Mouse (Mus musculus) neural tube, embryonic 12.5 days (tissue): ENCODE data around the gene Cd59b. TPM values are rescaled to one million over a fixed set of nuclear protein-coding genes. Genes with fewer than 3 reads are reported as not detected.
A peak's percentile ranks its signal among the peaks of the same experiment; 100 is the strongest.

Source experiments
- ATAC-seq: fragments of 200-750 bp; cut with Nextera tagmentation; 2 replicates; pipeline ENCODE4 v1.8.0; 2017; ENCODE audit warnings: low read depth, mild to moderate bottlenecking, moderate TSS enrichment, moderate library complexity; ENCODE audit not compliant: low FRiP score
- H3K27ac ChIP-seq: fragments of 300-500 bp; sonication (generic); 2 replicates; pipeline ENCODE4 v1.5.1; 2016
- H3K27me3 ChIP-seq: fragments of 300-500 bp; sonication (generic); replicated peaks from 2 replicates; pipeline ENCODE4 v1.6.1; 2016; ENCODE audit warnings: mild to moderate bottlenecking
- H3K36me3 ChIP-seq: fragments of 300-500 bp; sonication (generic); 2 replicates; pipeline ENCODE4 v1.6.1; 2016; ENCODE audit warnings: mild to moderate bottlenecking
- H3K4me1 ChIP-seq: fragments of 300-500 bp; sonication (generic); 2 replicates; pipeline ENCODE4 v1.6.1; 2016
- H3K4me2 ChIP-seq: fragments of 300-500 bp; sonication (generic); replicated peaks from 2 replicates; pipeline ENCODE4 v1.6.1; 2016; ENCODE audit warnings: mild to moderate bottlenecking
- H3K4me3 ChIP-seq: fragments of 300-500 bp; sonication (generic); 2 replicates; pipeline ENCODE4 v1.5.1; 2016
- H3K9ac ChIP-seq: fragments of 300-500 bp; sonication (generic); 2 replicates; pipeline ENCODE4 v1.6.1; 2016; ENCODE audit warnings: mild to moderate bottlenecking
- H3K9me3 ChIP-seq: fragments of 300-500 bp; sonication (generic); 2 replicates; pipeline ENCODE4 v1.6.1; 2016; ENCODE audit warnings: mild to moderate bottlenecking
- WGBS: fragments of 180-500 bp; shearing (Covaris S2); methylation state at CpG from one replicate; pipeline ENCODE4 v1.1.7; 2016; 5-methylcytosine and 5-hydroxymethylcytosine counted together
- polyA plus RNA-seq: library from polyadenylated mRNA; unstranded; fragments of >200 nt; fragmentation: Nextera tagmentation; extraction: Ambion mirVana; gene quantifications from 2 replicates; pipeline ENCODE4 v1.2.1, GENCODE M21; 2016

Cd59b gene
- polyA plus RNA-seq = 2.6 TPM in 2 replicates

DNA sequence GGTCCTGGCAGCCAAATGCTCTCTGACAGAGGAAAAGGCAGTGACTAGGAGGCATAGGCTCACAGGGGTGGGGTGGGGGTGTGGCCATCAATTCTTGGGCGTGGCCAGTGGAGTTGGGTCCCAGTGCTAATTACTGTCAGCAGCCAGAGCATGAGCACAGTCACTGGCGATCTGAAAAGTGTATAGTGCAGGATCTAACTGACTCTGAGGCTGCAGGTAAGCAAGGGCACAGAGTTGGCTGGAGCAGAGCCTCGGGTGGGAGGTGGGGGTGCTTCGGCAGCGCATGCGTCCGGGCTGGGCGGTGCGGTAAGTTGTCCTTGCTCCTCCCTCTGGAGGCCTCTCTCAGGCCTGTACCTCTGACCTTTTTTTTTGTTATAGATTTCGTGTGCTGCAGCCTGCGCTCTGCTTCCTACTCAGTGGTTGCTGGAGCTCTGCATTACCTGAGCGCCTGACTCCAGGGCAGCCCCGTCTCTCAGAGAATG, at the start of gene Cd59b:
Cd59b (plus strand) TSS at position 146 of the 482 bp plus-strand sequence.
- Histone ChIP-seq H3K27me3 (no peaks in the 10 kb centered on the region), H3K4me1 (no peaks in the 10 kb centered on the region), H3K27ac (no peak within 1 kb of the TSS), H3K4me3 (peak within 1 kb of the TSS; percentile 32), H3K36me3 (no peaks in the 10 kb centered on the region), H3K9ac (peak within 1 kb of the TSS; percentile 29; the same call in 1 of the 2 replicates), H3K9me3 (no peaks in the 10 kb centered on the region), H3K4me2 (peak within 1 kb of the TSS; percentile 62)
- WGBS = 3% methylated on average over 13 of the region's 13 CpGs
- ATAC-seq = peak; percentile 76

DNA sequence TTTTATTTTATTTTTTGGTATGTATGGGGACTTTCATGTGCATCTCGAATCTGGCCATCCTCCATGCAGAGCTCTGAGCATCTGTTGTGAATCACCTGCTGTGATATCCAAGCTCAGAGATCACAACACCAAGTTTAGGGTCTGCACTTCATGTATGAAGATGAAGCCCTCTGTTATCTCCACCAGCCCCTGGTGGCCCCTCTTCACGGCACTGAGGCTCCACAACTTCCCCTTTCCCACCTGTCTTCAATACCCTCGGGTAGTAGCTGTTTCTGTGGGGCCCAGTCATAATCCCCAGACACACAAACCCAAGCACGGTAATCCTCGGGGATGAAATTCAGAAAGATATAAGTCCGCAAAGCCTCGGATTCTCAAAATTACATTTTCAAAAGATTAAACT, 46.6 kb upstream of the Cd59b start:
- ATAC-seq = no peak

DNA sequence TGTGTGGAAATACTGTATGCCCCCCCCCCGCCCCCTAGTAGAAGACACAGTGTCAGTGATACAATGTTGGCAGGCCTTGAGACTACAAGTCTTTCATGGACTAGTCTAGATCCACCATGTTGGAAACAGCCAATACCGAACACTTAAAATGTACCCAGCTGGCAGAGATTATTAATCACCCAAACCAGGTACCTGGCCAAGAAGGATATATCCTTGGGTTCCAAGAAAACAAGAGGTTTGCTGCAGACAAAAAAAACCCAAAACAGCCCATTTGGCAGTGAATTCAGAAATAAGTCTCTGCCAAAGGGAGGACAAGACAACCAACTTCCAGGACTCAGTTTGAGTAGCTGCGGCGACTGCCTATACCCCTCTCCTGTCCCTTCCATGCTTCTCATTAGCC, 45.0 kb upstream of the Cd59b start:
- 92% methylated on average over 4 of the region's 4 CpGs for WGBS
- Histone ChIP-seq H3K36me3 (no peaks in the 10 kb centered on the region), H3K9ac (no peak overlapping the region), H3K27ac (no peak overlapping the region), H3K9me3 (no peaks in the 10 kb centered on the region), H3K4me2 (no peak overlapping the region), H3K27me3 (no peaks in the 10 kb centered on the region), H3K4me1 (peaks cover 13% of the 10 kb centered on the region), H3K4me3 (no peak overlapping the region)
- no peak for ATAC-seq

More for the DNA sequence above, 46.6 kb upstream of the Cd59b start:
- H3K4me2 ChIP-seq = no peak overlapping the region
- H3K9me3 ChIP-seq = no peaks in the 10 kb centered on the region
- 87% methylated on average over 7 of the region's 7 CpGs for WGBS
- no peak overlapping the region for H3K4me3 ChIP-seq
- H3K27ac ChIP-seq = no peak overlapping the region
- no peaks in the 10 kb centered on the region for H3K4me1 ChIP-seq
- H3K36me3 ChIP-seq = no peaks in the 10 kb centered on the region
- H3K27me3 ChIP-seq = no peaks in the 10 kb centered on the region
- no peak overlapping the region for H3K9ac ChIP-seq

DNA sequence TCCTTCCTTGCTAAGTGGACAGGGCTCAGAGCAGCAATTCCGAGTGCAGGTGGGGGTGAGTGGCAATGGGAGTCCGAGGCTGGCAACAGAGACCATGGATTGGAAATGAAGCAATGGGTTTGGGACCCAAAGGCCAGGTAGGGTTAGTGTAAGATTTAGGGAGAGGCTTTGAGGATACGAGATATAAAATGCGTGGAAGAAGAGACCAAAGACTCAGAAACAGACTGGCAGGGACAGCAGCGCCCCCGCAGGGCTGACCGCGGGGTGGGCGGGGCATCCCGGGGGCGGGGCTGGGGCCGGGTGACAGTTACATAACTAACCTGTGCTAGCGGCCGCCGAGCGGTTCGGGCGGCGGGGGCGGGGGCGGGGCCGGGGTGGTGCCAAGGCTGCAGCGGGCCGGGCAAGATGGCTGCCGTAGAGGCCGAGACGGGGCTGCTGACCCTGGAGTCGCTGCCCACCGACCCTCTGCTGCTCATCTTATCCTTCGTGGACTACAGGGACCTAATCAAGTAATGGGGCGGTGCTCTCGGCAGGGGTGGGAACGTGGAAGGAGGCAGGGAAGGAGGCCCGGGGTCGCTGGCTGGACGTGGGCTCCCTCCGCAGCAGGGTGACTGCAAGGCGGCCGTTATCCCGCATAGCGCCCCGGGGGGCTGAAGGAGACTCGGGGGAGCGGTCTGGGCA, 42.1 kb upstream of the Cd59b start, which contains the start of gene Fbxo3:
Fbxo3 (plus strand) TSS at position 264 of the 681 bp plus-strand sequence.
- peak; percentile 97 for ATAC-seq

DNA sequence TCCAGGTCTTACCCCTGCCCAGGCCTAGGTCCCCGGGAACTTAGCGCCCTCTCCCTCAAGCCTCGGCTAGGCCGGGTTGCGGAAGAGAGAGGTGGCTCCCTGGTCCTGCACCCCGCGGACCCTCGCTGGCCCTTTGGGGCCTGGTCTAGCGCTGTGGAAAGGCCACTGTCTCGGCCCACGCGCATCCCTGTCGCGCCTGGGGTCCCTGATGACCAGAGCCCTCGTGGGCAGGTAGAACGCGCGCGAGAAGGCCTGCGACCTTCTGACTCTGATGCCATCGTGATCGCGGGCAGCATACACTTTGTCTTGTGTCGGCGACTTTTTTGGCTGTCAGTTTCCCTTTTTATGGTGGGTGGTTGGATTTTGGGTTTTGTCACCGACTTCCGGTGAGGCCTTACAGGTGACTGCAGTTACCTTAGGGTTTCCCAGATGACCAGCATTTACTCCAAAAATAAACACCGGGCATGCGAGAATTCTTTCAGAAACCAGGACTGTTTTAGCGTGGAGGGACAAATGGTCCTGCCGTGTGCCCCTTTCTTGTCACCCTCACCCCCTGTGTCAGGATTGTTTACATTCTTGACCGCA, 41.4 kb upstream of the Cd59b start, which contains the start of gene 4931422A03Rik:
4931422A03Rik (minus strand) TSS at position 223 of the 585 bp plus-strand sequence.
- Histone ChIP-seq H3K9me3 (no peaks in the 10 kb centered on the region), H3K9ac (peak within 1 kb of the TSS; percentile 84), H3K4me3 (peak within 1 kb of the TSS; percentile 71), H3K27me3 (no peaks in the 10 kb centered on the region), H3K36me3 (peaks cover 5% of the 10 kb centered on the region; the same call in 1 of the 2 replicates), H3K4me2 (peak within 1 kb of the TSS; percentile 92), H3K27ac (0 out of 2 replicates have a peak within 1 kb of the TSS, but pooled peaks have one; percentile 18), H3K4me1 (peaks cover 14% of the 10 kb centered on the region)
- under 1% methylated on average over 32 of the region's 32 CpGs for WGBS
- ATAC-seq = peak; percentile 72

More for the DNA sequence above, 42.1 kb upstream of the Cd59b start, which contains the start of gene Fbxo3:
- H3K9me3 ChIP-seq = no peaks in the 10 kb centered on the region
- H3K4me2 ChIP-seq = peak within 1 kb of the TSS; percentile 92
- peaks cover 14% of the 10 kb centered on the region for H3K4me1 ChIP-seq
- peaks cover 5% of the 10 kb centered on the region; the same call in 1 of the 2 replicates for H3K36me3 ChIP-seq
- 0 out of 2 replicates have a peak within 1 kb of the TSS, but pooled peaks have one; percentile 18 for H3K27ac ChIP-seq
- peak within 1 kb of the TSS; percentile 71 for H3K4me3 ChIP-seq
- no peaks in the 10 kb centered on the region for H3K27me3 ChIP-seq
- WGBS = 1% methylated on average over 44 of the region's 44 CpGs
- H3K9ac ChIP-seq = peak within 1 kb of the TSS; percentile 84

DNA sequence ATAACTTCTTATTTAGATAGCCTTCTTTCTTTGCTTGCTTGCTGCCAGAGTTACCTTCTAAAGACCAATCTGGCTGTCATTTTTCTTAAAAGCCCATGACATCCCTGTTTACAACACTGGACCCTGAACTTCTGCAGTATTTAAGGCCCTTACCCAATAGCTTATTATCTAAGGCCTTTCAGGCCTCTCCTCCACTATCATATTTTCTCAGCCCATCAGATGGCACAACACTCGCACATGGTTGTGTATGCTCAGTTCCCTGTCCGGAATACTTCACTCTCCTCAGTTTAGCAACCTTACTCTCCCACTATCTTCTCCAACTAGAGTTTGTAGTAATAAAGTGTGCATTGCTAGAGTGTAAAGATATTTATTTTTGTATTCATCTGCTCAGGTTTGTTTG, 40.6 kb upstream of the Cd59b start:
- Histone ChIP-seq H3K4me1 (peaks cover 14% of the 10 kb centered on the region), H3K9me3 (no peaks in the 10 kb centered on the region), H3K36me3 (peaks cover 8% of the 10 kb centered on the region), H3K4me3 (no peak overlapping the region), H3K4me2 (peak overlapping the region; percentile 92), H3K9ac (no peak overlapping the region), H3K27ac (no peak overlapping the region), H3K27me3 (no peaks in the 10 kb centered on the region)
- no peak for ATAC-seq
- WGBS = 79% methylated on average over 2 of the region's 2 CpGs

DNA sequence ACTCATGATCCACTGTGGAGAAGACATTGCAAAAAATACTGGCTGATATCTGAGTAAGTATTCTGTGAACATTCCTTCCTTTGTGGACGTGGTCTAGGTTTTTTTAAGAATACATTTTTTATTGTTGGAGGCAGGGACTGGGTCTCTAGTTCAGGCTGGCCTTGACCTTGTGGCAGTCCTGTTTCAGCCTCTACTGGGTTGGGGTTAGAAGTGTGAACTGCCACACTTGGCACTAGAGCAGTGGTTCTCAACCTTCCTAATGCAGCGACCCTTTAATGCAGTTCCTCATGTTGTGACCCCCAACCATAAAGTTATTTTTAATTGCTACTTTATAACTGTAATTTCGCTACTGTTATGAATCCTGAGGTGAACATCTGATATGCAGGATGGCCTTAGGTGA, 39.3 kb upstream of the Cd59b start:
- WGBS = 88% methylated on average over 3 of the region's 3 CpGs
- Histone ChIP-seq H3K4me1 (peaks cover 14% of the 10 kb centered on the region), H3K4me3 (no peak overlapping the region), H3K9ac (no peak overlapping the region), H3K27ac (no peak overlapping the region), H3K27me3 (no peaks in the 10 kb centered on the region), H3K36me3 (peaks cover 10% of the 10 kb centered on the region), H3K9me3 (no peaks in the 10 kb centered on the region), H3K4me2 (no peak overlapping the region)
- ATAC-seq = no peak

DNA sequence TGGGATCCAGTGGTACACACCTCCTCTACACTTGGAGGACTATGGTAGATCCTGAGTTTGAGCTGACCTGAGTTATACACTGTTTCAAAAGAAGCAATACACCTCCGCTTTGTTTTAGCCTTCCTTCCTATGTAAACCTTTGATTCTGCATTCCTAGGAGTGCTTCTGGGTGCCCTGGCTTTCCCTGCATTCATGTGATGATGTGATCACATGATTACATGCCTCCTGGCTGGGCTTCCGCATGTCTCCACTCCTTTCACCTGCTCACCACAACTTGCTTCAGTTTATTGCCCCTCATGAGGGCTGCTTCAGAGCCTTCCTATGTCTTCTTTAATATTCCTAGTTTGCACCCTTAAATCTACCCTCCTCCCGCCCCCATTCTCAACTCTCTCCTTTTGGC, 37.6 kb upstream of the Cd59b start:
- WGBS = 95% methylated on average over 3 of the region's 3 CpGs
- no peak overlapping the region for H3K4me2 ChIP-seq
- peaks cover 21% of the 10 kb centered on the region for H3K36me3 ChIP-seq
- no peak overlapping the region for H3K27ac ChIP-seq
- peaks cover 14% of the 10 kb centered on the region for H3K4me1 ChIP-seq
- H3K9me3 ChIP-seq = no peaks in the 10 kb centered on the region
- H3K9ac ChIP-seq = no peak overlapping the region
- no peaks in the 10 kb centered on the region for H3K27me3 ChIP-seq
- H3K4me3 ChIP-seq = no peak overlapping the region
- ATAC-seq = no peak

DNA sequence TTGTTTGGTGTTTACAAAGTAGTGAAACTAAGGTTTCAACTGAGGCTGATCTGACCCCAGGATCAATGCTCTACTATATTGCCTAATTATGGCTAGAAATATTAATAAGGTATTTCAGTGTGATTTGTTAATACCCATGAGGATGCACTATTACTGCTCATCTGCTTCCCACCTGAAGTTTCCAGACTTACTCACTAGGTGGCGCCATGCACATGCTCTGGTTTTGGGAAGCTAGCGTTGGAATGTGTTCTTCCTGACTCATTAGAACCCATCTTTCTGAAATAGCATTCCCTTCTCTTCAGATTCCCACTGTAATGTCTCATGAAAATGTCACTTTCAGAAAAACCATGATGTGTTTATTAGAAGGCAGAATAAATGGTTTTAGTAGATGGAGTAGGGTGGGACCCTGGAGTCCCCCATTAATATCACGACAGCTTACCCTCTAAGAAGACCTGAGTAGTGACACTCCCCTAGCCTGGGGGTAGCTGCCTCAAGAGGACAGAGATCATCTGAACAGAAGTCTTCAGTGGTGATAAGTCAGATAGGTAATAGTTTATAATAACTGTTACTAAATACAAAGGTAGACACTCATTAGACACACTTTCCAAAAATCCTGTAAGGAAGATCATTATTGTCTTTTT, 34.7 kb upstream of the Cd59b start:
- Histone ChIP-seq H3K9ac (no peak overlapping the region), H3K4me3 (no peak overlapping the region), H3K27me3 (no peaks in the 10 kb centered on the region), H3K4me2 (no peak overlapping the region), H3K36me3 (peaks cover 30% of the 10 kb centered on the region), H3K4me1 (no peaks in the 10 kb centered on the region), H3K27ac (no peak overlapping the region), H3K9me3 (no peaks in the 10 kb centered on the region)
- 35% methylated on average over 3 of the region's 3 CpGs for WGBS
- ATAC-seq = no peak

DNA sequence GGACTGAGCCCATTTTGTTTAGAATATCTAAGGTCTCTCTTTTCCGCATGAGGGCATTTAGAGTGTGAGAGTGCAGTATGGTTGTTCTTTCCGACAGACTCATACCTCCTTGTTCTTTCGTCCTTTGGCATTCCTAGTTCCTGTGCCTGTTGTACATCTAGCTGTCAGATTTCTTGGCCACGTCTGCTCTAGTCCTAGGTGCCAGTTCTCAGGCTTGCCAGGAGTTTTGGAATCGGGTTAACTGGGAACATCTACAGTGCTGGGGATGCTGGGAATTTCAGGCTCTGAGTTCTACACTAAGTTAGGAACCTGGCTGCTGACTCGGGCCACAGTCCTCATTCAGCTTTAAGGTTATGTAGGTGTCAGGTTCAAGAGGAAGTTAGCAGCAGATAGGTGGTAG, 34.1 kb upstream of the Cd59b start:
- Histone ChIP-seq H3K4me2 (no peak overlapping the region), H3K4me3 (no peak overlapping the region), H3K9ac (no peak overlapping the region), H3K27me3 (no peaks in the 10 kb centered on the region), H3K36me3 (peaks cover 35% of the 10 kb centered on the region), H3K4me1 (no peaks in the 10 kb centered on the region), H3K9me3 (no peaks in the 10 kb centered on the region), H3K27ac (no peak overlapping the region)
- 92% methylated on average over 6 of the region's 6 CpGs for WGBS
- no peak for ATAC-seq

DNA sequence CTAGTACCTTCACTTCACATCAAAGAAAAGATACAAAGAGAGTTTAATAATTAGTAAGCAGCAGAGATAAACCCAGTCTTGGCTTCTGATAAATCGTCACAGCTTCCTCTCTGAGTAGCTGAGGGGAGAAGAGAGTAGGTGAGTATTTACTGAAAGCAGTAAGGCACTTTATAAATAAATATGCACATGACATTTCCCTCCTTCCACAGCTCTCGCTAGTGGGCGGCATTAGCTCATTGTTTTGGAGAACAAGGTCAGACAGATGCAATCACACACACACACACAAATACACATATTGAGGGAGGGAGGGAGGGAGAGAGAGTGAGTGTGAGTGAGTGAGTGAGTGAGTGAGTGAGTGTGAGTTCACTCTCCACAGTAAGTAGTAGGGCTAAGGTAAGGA, 33.3 kb upstream of the Cd59b start:
- ATAC-seq = no peak

DNA sequence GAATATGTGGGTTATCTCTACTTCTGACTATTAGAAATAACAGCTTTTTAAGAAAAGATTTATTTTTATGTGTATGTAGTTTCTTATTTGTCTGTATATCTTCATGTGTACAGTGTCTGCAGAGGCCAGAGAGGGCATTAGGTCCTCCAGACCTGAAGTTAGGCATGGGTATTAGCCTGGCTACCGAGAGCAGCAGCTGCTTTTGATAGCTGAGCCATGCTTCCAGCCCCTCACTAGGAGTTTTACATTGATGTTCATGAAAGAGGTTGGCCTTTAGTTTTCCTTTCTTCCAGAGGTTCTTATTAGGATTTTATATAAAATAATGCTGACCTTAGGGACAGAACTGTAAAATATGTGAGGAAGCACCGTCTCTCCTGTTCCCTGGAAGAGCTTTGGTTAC, 31.4 kb upstream of the Cd59b start:
- H3K36me3 ChIP-seq = peaks cover 31% of the 10 kb centered on the region
- no peak overlapping the region for H3K4me3 ChIP-seq
- no peak overlapping the region for H3K27ac ChIP-seq
- WGBS = 43% methylated on average over 2 of the region's 2 CpGs
- H3K4me2 ChIP-seq = no peak overlapping the region
- H3K27me3 ChIP-seq = no peaks in the 10 kb centered on the region
- no peak overlapping the region for H3K9ac ChIP-seq
- no peaks in the 10 kb centered on the region for H3K9me3 ChIP-seq
- ATAC-seq = no peak
- H3K4me1 ChIP-seq = no peaks in the 10 kb centered on the region

More for the DNA sequence above, 33.3 kb upstream of the Cd59b start:
- Histone ChIP-seq H3K4me1 (no peaks in the 10 kb centered on the region), H3K4me3 (no peak overlapping the region), H3K4me2 (no peak overlapping the region), H3K27ac (no peak overlapping the region), H3K27me3 (no peaks in the 10 kb centered on the region), H3K9me3 (no peaks in the 10 kb centered on the region), H3K9ac (no peak overlapping the region), H3K36me3 (peaks cover 35% of the 10 kb centered on the region)
- 78% methylated on average over 3 of the region's 3 CpGs for WGBS
